Mouse (Mus musculus) CD4-positive, CD25-positive, alpha-beta regulatory T cell (primary cell): ENCODE results near the gene Muc5b. TPM values are rescaled to one million over a fixed set of nuclear protein-coding genes. Genes with fewer than 3 reads are reported as not detected.

Experiments
- polyA plus RNA-seq: library from polyadenylated mRNA; unstranded; fragments of 100-300 nt; shearing (Covaris generic); gene quantifications from one replicate; pipeline ENCODE4 v1.2.1, GENCODE M21; 2017

The Muc5b gene
- polyA plus RNA-seq = 0.01 TPM

DNA sequence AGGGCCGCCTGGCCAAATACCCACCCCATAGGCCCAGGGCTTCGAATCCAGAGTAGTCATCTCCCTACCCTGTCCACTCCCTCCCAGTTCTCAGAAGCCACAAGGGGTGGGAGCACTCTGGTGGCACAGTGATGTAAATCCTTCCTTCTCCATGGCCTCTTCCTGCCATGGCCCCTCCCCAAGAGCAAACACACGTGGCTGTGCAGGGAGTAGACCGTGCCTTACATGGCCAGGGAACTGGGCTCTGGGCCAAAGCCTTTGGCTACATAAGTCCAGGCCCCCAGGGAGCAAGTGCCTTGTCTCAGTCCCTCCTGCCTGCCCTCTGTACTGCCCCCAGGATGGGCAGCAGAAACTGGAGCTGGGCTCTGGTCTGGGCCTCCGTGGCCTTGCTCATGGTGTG, at the start of gene Muc5b:
Muc5b (plus strand) TSS at position 292 of the 400 bp plus-strand sequence.

DNA sequence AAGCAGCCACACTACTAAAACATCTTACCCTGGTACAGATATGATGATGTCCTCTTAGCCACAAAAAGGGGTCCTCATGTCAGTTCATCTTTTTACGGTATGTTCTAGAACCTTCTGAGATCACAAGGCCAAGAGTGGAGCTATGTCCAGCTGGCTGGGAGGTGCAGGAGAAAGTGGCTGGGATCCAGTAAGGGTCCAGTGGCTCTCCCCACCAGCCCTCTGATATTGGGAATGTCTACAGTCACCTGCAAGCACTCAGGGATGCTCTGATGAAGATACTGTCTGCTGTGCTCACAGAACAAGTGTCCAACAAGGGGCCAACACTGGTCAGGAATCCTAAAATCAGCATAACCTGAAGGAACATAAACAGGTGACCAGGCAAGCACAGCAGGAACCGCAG, 79.5 kb downstream of the Muc5b start, which contains the start of gene Tollip:
Tollip (minus strand) TSS at position 101 of the 400 bp plus-strand sequence.

Other genes starting within 250 kb of the Muc5b start
- not detected for gene Muc6, start 183.8 kb upstream of the Muc5b start, polyA plus RNA-seq
- gene Muc2, start 148.7 kb upstream of the Muc5b start, polyA plus RNA-seq = not detected
- gene Muc5ac, start 50.1 kb upstream of the Muc5b start, polyA plus RNA-seq = not detected
- gene Tollip, start 79.4 kb downstream of the Muc5b start, polyA plus RNA-seq = 43.6 TPM
- gene Brsk2, start 110.7 kb downstream of the Muc5b start, polyA plus RNA-seq = 0.50 TPM
- 76.0 TPM for gene Mob2, start 222.0 kb downstream of the Muc5b start, polyA plus RNA-seq